Mouse (Mus musculus) brain, embryonic 14.5 days (tissue): ENCODE data around the gene 4930404N11Rik. TPM values are rescaled to one million over a fixed set of nuclear protein-coding genes. Genes with fewer than 3 reads are reported as not detected.

Experiments used
- DNase-seq: peaks from one replicate; pipeline ENCODE4 v3.0.0-alpha.2; 2011; ENCODE audit warnings: low read depth
- CTCF ChIP-seq: fragments of 200-500 bp; IDR thresholded peaks from 2 replicates; pipeline ENCODE4 v1.5.1; 2012; ENCODE audit warnings: inconsistent platforms, mild to moderate bottlenecking, moderate library complexity, borderline replicate concordance; ENCODE audit not compliant: insufficient read depth, insufficient read length; ENCODE audit errors: extremely low read depth
- POLR2A ChIP-seq: fragments of 200-500 bp; IDR thresholded peaks from 2 replicates; pipeline ENCODE4 v1.6.1; 2012; ENCODE audit warnings: mild to moderate bottlenecking, inconsistent platforms, borderline replicate concordance; ENCODE audit not compliant: poor library complexity, insufficient read depth, insufficient read length, severe bottlenecking; ENCODE audit errors: extremely low read depth
- polyA plus RNA-seq: library from polyadenylated mRNA; depleted of rRNA; stranded (reverse); fragments of >200 nt; gene quantifications from 2 replicates; pipeline ENCODE4 v1.2.3, GENCODE M21; 2012; rRNA removed

4930404N11Rik gene
- polyA plus RNA-seq, 1 experiment: 0.19 TPM

DNA sequence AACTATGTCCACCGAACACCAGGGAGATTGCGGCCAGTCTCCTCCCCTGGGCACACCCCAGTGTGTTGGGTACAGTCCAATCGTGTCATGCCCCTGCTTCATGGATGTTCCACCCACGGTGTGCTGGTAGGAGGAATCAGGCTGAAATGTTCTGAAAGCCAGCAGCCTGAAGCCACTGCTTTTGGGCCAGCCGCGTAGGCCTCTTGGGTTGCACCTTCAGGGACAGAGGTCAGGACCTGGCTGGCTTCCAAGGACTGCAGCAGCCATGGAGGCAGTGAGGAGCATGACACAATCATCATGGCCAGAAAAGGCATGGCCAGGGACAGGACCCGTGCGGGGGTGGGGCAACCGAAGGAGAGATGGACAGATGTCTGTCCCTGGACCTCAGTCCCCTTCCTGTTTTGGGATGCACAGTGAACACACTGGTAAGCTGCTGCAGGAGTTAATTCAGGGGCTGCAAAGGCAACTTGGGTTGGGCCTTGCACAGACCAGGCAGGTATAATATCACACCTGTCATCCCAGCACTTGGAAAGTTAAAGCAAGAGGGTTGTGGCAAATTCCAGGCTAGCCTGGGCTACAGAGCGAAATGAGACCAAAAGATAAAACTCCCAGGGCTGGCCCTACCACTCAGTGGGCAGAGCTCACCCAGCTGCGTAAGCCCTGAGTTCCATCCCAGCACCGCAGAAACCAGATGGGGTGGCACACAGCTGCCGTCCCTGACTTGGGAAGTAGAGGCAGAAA, 46.9 kb downstream of the 4930404N11Rik start:
- DNase-seq: no peak

DNA sequence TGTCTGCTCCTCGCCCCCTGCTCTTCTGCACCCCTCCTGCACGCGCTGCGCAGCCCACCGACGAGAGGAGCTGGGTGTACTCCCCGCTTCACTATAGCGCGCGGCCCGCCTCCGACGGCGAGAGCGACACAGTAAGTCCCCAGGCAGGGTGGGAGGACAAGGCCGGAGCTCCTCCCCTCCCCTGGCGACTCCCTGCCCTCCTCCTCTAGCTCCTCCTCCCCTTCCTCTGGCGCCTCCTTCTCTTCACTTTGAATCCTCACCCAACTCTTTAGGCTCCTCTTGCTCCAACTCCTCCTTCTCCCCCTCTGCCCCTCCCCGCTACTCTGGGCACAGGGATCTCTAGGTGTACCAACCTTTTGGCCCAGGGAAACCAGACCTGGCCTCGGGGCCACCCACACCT, 48.3 kb downstream of the 4930404N11Rik start:
- peak; percentile 35 for DNase-seq
- TF ChIP-seq CTCF: no peak
- TF ChIP-seq POLR2A: no peak

More for the DNA sequence above, 46.9 kb downstream of the 4930404N11Rik start:
- TF ChIP-seq CTCF (no peak), POLR2A (no peak)

DNA sequence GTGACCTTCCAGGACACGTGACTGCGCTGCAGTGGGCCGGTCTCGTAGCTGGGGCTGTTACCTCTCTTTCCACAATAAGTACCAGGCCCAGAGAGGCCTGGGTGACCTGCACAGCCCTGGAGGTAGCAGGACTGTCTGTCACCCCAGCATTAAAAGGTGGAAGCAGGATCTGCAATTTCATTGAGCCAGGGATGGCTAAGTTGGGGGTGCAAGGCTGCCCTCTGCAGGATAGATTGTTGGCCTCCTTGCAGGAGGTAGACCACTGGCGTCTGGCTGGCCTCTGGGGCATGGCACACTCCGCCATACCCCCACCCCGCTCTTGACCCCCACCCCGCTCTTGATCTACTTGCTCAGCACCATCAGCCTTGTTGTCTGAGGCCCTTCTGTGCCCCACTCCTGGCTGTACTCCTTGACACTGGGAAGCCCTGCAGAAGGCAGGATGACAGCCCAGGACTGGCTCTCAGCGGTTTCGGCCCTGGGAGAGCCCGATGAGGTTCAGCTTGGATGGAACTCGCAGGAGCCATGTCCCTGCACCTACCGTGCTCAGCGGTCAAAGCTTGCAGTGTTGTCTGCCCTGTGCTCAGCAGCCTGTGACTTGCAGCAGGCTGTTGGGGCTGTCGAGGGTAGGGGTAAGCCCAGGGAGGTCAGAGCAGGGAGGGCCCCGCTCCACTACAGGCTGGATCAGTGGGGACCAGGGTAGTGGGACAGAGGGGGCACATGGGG, 49.1 kb downstream of the 4930404N11Rik start:
- DNase-seq: peak; percentile 40
- TF ChIP-seq CTCF (peak; percentile 55; the same call in 1 of the 2 replicates), POLR2A (no peak)

DNA sequence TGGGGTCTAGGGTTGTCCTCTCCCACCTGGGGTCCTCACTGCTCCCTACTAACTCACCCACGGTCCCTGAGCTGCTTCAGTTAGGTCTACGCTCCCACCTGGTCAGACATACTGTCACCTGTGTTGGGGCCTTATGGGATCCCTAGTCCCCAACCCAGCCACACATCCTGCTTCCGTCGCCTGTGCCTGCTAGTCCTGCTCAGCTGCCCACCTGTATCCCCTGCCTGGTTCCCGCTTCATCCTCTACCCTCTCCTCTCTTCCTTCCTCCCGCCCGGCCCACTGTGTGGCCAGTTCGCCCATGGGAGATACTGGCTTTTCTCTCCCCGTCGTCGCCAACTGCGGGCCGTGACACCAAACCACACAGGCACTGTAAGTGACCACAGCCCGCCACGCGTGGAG, 50.0 kb downstream of the 4930404N11Rik start:
- TF ChIP-seq POLR2A (no peak), CTCF (no peak)
- no peak for DNase-seq

DNA sequence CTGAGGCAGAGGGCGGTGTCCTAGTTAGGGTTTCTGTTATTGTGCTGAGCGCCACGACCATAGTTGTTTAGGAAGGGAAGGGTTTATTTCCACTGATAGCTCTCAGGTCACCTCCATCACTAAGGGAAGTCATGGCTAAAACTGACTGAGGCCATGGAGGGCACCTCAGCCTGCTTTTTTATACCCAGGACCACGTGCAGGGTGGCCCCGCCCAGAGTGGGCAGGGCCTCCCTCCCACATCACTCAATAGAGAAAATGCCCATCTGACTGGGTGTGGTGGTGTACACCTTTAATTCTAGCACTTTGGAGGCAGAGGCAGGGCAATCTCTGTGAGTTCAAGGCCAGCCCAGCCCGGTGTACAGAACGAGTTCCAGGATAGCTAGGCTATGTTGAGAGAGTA, 51.4 kb downstream of the 4930404N11Rik start:
- TF ChIP-seq CTCF (no peak), POLR2A (no peak)
- DNase-seq: no peak

DNA sequence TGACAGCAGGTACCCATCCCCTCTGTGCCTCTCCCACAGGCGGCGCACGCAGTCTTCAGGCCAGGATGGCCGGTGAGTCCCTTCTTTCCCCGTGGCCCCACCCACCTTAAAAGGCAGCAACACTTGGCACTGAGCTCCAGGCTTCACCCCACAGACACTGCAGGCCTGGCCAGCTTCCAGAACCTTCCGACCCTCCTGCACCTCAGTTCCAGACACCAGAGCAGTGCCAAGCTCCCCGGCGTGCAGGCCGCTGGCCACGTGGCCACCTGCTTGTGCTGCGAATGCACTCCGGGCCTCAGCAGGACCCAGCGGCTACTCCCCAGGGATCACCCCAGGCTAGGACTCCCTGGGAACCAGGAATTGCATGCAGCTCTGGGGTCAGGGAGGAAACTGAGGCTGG, 52.0 kb downstream of the 4930404N11Rik start:
- TF ChIP-seq POLR2A (no peak), CTCF (no peak)

More for the DNA sequence above, 52.0 kb downstream of the 4930404N11Rik start:
- DNase-seq: no peak

Other genes starting within 250 kb of the 4930404N11Rik start
- 9.2 and 12.7 TPM in 2 replicates for gene Zbtb7a, start 230.6 kb downstream of the 4930404N11Rik start, polyA plus RNA-seq
- 38.4 and 47.8 TPM in 2 replicates for gene Pias4, start 197.9 kb downstream of the 4930404N11Rik start, polyA plus RNA-seq
- gene Eef2, start 189.2 kb downstream of the 4930404N11Rik start, polyA plus RNA-seq: 1,504 and 1,952 TPM in 2 replicates
- 82.3 and 88.4 TPM in 2 replicates for gene Dapk3, start 182.8 kb downstream of the 4930404N11Rik start, polyA plus RNA-seq
- not detected in 2 replicates for gene 4930442H23Rik, start 182.0 kb downstream of the 4930404N11Rik start, polyA plus RNA-seq
- gene Nmrk2, start 163.8 kb downstream of the 4930404N11Rik start, polyA plus RNA-seq: 0.18 and 0.21 TPM in 2 replicates
- 134 and 169 TPM in 2 replicates for gene Atcay, start 135.0 kb downstream of the 4930404N11Rik start, polyA plus RNA-seq
- gene Zfr2, start 132.7 kb downstream of the 4930404N11Rik start, polyA plus RNA-seq: 59.8 and 63.6 TPM in 2 replicates
- gene Matk, start 112.9 kb downstream of the 4930404N11Rik start, polyA plus RNA-seq: 30.6 and 31.9 TPM in 2 replicates
- gene Mrpl54, start 98.9 kb downstream of the 4930404N11Rik start, polyA plus RNA-seq: 67.0 and 72.1 TPM in 2 replicates
- 45.2 and 47.0 TPM in 2 replicates for gene Apba3, start 98.9 kb downstream of the 4930404N11Rik start, polyA plus RNA-seq
- 4.6 and 4.9 TPM in 2 replicates for gene Tjp3, start 74.2 kb downstream of the 4930404N11Rik start, polyA plus RNA-seq
- gene Pip5k1c, start 72.9 kb downstream of the 4930404N11Rik start, polyA plus RNA-seq: 267 and 268 TPM in 2 replicates
- 41.4 and 44.3 TPM in 2 replicates for gene Cactin, start 44.7 kb downstream of the 4930404N11Rik start, polyA plus RNA-seq
- 5.0 and 5.3 TPM in 2 replicates for gene Tbxa2r, start 37.1 kb downstream of the 4930404N11Rik start, polyA plus RNA-seq
- 0.05 and 0.16 TPM in 2 replicates for gene Gipc3, start 22.6 kb downstream of the 4930404N11Rik start, polyA plus RNA-seq
- gene Hmg20b, start 15.3 kb downstream of the 4930404N11Rik start, polyA plus RNA-seq: 49.5 and 63.8 TPM in 2 replicates
- gene Mfsd12, start 8.3 kb downstream of the 4930404N11Rik start, polyA plus RNA-seq: 13.1 and 15.6 TPM in 2 replicates
- 154 and 184 TPM in 2 replicates for gene Fzr1, start 12.7 kb upstream of the 4930404N11Rik start, polyA plus RNA-seq
- 64.0 and 67.4 TPM in 2 replicates for gene Dohh, start 18.6 kb upstream of the 4930404N11Rik start, polyA plus RNA-seq
- gene Gm48551, start 18.6 kb upstream of the 4930404N11Rik start, polyA plus RNA-seq: 6.8 and 9.6 TPM in 2 replicates
- gene Gm48552, start 23.2 kb upstream of the 4930404N11Rik start, polyA plus RNA-seq: 8.7 and 9.4 TPM in 2 replicates
- gene Smim24, start 27.2 kb upstream of the 4930404N11Rik start, polyA plus RNA-seq: 3.0 and 4.2 TPM in 2 replicates
- gene Nfic, start 89.8 kb upstream of the 4930404N11Rik start, polyA plus RNA-seq: 9.2 and 16.7 TPM in 2 replicates
- 396 and 427 TPM in 2 replicates for gene Celf5, start 116.9 kb upstream of the 4930404N11Rik start, polyA plus RNA-seq
- 152 and 206 TPM in 2 replicates for gene Ncln, start 130.6 kb upstream of the 4930404N11Rik start, polyA plus RNA-seq
- gene S1pr4, start 134.3 kb upstream of the 4930404N11Rik start, polyA plus RNA-seq: 0.54 and 0.59 TPM in 2 replicates
- 0.95 and 1.1 TPM in 2 replicates for gene Gna15, start 158.4 kb upstream of the 4930404N11Rik start, polyA plus RNA-seq
- gene Gna11, start 179.4 kb upstream of the 4930404N11Rik start, polyA plus RNA-seq: 110 and 115 TPM in 2 replicates
- 568 and 696 TPM in 2 replicates for gene Aes, start 193.7 kb upstream of the 4930404N11Rik start, polyA plus RNA-seq
- gene Tle2, start 208.7 kb upstream of the 4930404N11Rik start, polyA plus RNA-seq: 82.1 and 123 TPM in 2 replicates
- gene Tle6, start 235.3 kb upstream of the 4930404N11Rik start, polyA plus RNA-seq: 5.3 and 8.2 TPM in 2 replicates
- 5.5 and 6.7 TPM in 2 replicates for gene BC025920, start 240.5 kb upstream of the 4930404N11Rik start, polyA plus RNA-seq